In genomic region chr4:82029237-82029636, GRCm38 (mm10) we compare ENCODE assay signal across 20 mouse cellular contexts.
"Had no signal": no experiment of that assay in that cellular context is flagged by ENCODE, and none has a peak within 500 bp of the region (broad histone marks: within the 10 kb centered on the region; RNA-seq: fewer than 3 reads in every experiment).

No protein-coding gene starts in this region.

- H3K4me2 ChIP-seq: intestine, embryonic 15.5 days; kidney, embryonic 15.5 days; liver, embryonic 12.5 days; liver, embryonic 15.5 days; lung, embryonic 15.5 days; midbrain, embryonic 11.5 days; midbrain, embryonic 15.5 days; neural tube, embryonic 12.5 days; neural tube, embryonic 15.5 days had no signal

- H3K36me3 ChIP-seq: intestine, embryonic 15.5 days; kidney, embryonic 15.5 days; liver, embryonic 12.5 days; liver, embryonic 15.5 days; lung, embryonic 15.5 days; midbrain, embryonic 15.5 days; neural tube, embryonic 12.5 days; neural tube, embryonic 15.5 days had no signal

- H3K4me3 ChIP-seq: intestine, embryonic 15.5 days; kidney, embryonic 15.5 days; liver, embryonic 12.5 days; liver, embryonic 15.5 days; lung, embryonic 15.5 days; megakaryocyte, embryonic 14.5 days; midbrain, embryonic 15.5 days; neural tube, embryonic 12.5 days; neural tube, embryonic 15.5 days had no signal

- H3K9me3 ChIP-seq: intestine, embryonic 15.5 days; kidney, embryonic 15.5 days; liver, embryonic 12.5 days; liver, embryonic 15.5 days; lung, embryonic 15.5 days; midbrain, embryonic 15.5 days; neural tube, embryonic 12.5 days; neural tube, embryonic 15.5 days had no signal

- H3K27me3 ChIP-seq: intestine, embryonic 15.5 days; kidney, embryonic 15.5 days; liver, embryonic 12.5 days; liver, embryonic 15.5 days; lung, embryonic 15.5 days; megakaryocyte, embryonic 14.5 days; midbrain, embryonic 15.5 days; neural tube, embryonic 12.5 days; neural tube, embryonic 15.5 days had no signal

- H3K27ac ChIP-seq: intestine, embryonic 15.5 days; kidney, embryonic 15.5 days; liver, embryonic 12.5 days; liver, embryonic 15.5 days; lung, embryonic 15.5 days; midbrain, embryonic 15.5 days; neural tube, embryonic 12.5 days; neural tube, embryonic 15.5 days had no signal

- ATAC-seq: intestine, embryonic 15.5 days; liver, embryonic 12.5 days; midbrain, embryonic 15.5 days had no signal

- H3K9ac ChIP-seq: intestine, embryonic 15.5 days; kidney, embryonic 15.5 days; liver, embryonic 12.5 days; liver, embryonic 15.5 days; lung, embryonic 15.5 days; midbrain, embryonic 15.5 days; neural tube, embryonic 12.5 days; neural tube, embryonic 15.5 days had no signal

- DNase-seq: kidney, adult 11 months; kidney, adult 8-10 months; kidney, postnatal 14 days; kidney, postnatal 4 days; left cerebral cortex, postnatal 4 days; liver; lung, adult 18-20 months; lung, postnatal 10 days; lung, postnatal 36 days; thymus, postnatal 25 days had no signal

- H3K4me1 ChIP-seq: intestine, embryonic 15.5 days; kidney, embryonic 15.5 days; liver, embryonic 12.5 days; liver, embryonic 15.5 days; megakaryocyte, embryonic 14.5 days; neural tube, embryonic 12.5 days; neural tube, embryonic 15.5 days had no signal
